Mouse (Mus musculus) left cerebral cortex, postnatal 14 days (tissue): ENCODE measurements around the gene Eln. TPM values are rescaled to one million over a fixed set of nuclear protein-coding genes. Genes with fewer than 3 reads are reported as not detected.

Experiments
- DNase-seq, 2 experiments: peaks; one replicate each; pipeline ENCODE4 v3.0.0; 2021 to 2022; ENCODE audit warnings: low spot score in 2 of 2, mixed read lengths in 1 of 2
- intact Hi-C: fragments of 180-260 bp; cut with DNase I; formaldehyde crosslinking; loops from one replicate; pipeline ENCODE4 v1.15.1; 2025
- total RNA-seq, 2 experiments: library from RNA; stranded (reverse); gene quantifications; 2 replicates each; pipeline ENCODE4 v1.2.3; 2021

Eln gene
- total RNA-seq, 2 experiments from 2014 or later = 59.0 to 80.6 TPM

DNA sequence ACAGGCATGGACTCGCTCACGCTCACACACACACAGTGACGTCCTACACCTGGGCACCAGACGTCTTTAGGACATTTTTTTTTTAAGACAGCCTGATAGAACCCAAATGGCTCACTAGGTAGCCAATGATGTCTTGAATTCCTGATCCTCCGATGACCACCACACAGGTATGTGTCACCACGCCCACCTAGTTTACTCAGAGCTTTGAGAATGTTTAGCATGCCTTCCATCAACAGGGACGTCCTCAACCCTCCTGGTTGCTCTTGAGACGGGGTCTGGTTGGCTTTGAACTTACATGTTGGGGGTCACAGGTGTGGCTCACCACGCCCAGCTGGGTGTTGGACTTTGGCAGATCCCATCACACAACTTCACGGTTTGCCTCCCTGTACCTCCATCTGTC lies 922 bp downstream of the Eln start:
- intact Hi-C loops = no loop called here
- DNase-seq = no peak

DNA sequence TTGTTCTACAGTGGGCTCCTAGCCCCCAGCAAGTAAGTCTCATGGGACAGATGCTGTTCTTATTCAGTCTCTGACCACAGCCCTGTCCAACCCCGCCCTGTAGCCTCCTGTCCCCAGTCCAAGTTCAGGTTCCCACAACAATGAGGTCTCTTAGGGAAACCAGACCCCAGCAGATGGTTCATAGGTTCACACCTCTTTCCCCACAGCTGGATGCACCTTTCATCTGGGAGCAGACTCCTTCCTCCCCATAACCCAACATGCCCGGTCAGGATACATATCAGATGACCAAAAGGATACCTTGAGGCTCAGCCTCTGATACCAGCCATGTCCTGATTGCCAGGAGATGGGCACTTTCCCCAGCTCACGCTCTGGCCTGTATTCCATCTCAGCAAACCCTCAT lies 1.3 kb downstream of the Eln start:
- no peak for DNase-seq
- intact Hi-C loops = no loop called here

DNA sequence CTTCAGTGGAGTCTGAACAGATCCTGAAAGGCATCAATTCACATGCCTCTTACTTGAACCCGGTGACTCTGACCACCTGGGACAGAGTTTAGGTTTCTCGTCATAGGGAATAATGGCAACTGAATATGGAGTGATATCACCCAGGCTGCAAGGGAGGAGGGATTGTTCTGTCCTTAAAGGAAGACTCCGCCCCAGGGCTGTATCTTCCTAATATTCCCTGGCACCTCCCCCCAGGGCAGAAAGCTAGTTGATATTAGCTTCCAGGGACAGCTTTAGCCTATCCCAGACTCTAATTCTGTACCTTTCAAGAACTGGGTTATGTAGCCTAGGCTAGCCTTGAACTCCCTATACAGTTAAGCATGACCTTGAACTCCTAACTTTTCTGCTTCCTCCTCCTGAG lies 2.1 kb downstream of the Eln start:
- intact Hi-C loops = no loop called here
- no peak for DNase-seq

DNA sequence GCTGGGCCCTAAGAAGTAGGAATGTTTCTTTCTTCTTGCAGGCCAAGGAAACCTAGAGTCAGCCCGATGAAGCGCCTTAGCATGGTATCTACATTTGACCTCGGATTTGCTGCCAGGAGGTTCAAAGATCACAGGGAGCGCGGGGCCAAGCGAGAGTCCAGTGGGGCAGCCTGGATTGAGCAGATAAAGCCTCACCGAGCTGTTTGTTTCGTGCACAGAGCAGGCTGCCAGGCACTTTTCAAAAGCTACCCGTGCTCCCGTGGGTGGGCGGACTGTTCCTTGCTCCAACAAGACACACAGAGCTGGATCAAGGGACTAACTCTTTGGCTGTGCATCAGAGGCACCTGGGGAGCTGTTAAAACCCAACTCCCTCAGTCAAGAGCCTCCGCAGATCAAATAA lies 3.1 kb downstream of the Eln start:
- no peak for DNase-seq
- intact Hi-C loops = no loop called here

DNA sequence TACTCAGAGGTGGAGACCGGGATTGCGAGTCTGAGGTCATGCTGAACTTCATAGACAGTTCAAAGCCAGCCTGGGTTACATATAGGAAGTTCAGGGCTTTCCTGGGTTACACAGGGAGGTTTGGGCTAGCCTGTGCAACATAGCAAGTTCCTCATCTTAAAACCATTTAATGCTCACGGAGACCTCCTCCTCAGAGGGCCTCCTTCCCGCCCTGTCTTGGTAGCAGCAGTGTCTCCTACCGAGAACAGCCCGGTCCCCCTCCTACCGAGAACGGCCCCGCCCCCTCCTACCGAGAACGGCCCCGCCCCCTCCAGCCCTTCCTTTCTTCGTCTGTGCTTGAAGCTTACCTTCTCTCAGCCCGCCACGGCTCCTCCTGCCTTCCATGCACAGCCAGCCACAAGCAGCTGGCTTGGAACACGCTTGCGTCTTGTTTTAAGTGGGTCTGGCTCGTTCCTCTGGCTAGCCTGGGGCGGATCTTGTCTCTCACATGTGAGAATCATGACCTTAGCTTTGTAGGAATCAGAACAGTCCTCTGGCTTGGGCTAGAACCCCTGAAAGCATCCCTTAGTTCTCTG lies 4.8 kb downstream of the Eln start:
- no peak for DNase-seq
- intact Hi-C loops = no loop called here

DNA sequence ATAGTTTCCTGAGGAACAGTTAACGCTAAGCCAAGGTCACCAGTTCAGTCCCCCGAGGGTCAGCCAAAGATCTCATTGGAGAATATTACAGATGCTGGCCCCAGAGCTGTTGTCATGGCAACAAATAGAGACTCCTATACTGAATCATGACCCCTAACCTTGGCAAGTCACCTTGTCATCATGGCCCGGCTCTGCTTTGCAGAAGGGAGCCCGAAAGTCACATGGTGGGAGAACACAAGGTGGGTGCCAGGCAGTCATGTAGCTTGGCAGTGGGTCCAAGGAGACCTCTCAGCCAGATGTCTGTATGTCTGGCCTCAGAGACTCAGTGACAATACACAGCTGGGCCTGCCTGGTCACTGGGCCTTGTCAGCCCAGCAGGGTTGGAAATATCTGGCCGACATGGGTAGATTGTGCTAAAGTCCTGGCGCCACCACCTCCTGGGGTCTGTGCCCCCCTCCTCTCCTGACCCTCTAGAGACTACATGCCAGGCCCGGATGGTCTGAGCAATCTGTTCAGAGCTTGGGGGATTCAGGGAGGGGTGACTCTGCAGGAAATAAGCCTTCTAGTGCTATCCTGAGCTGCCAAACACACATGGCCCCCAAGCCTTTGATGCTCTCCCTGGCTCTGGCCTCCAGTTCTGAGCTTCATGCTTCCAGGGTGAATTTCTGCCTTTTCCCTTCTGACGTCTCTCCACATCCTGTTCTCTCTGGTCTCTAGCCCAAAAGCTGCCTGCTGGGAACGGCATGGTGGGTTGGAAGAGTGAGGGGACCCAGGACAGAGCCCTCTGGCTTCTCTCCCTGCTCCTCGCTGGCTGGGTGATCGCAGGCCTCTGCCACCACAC lies 6.4 kb downstream of the Eln start:
- intact Hi-C loops = no loop called here
- no peak for DNase-seq

DNA sequence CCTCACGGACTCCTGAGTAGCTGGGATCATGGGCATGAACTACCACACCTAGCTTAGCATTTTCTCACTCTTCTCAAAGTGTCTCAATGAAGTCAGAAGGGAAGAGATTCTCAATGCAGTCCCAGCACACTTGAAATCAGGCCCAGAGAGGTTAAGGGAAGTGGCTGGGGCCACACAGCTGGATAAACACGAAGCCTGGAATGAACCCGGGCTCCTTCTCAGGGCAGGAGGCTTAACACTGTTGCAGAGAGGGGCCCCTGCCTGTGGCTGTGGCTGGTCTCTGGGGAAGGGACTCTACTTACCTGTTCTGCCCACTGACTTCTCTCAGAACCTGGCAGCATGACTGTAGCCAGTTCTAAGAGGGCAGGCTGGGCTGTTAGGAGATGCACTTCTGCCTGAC lies 7.2 kb downstream of the Eln start:
- intact Hi-C loops = no loop called here
- no peak for DNase-seq

DNA sequence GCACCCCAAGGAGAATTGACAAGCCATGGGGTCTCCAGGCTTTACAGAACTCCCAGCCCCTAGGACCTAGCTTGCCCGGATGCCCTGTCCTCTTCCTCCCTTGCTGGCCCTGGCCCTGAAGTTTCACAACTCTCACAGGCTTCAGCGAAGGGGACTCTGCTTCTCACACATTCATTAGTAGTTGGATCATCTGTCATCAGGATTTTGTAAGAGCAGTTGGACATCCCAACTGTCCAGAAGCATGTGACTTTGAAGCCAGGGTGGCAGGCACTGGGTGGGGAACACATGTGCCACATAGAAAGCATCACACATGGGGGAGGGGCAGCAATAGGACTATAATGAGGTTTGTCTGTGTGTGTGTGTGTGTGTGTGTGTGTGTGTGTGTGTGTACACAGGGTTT lies 12.2 kb downstream of the Eln start:
- no peak for DNase-seq
- intact Hi-C loops = no loop called here

DNA sequence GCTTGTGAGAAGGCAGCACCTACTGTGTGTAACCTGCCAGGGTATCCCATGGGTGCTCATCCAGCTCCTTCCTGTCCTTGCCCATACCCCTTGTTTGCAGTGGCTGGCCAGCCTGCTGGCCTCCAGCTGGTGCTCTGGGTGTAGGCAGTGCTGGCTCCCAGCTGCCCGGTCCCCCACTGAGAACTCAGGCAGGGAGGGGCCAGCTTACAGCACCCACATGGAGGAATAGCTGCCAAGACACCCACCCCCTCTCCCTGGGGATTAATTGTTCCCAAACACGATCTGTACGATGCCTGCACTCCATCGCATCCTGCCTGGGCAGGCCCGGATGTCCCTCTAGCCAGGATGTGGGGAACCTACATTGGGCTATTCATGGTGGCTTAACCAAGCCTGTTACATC lies 13.1 kb downstream of the Eln start:
- DNase-seq = peak in 1 of 2 experiments; percentile 17
- intact Hi-C loops = no loop called here

DNA sequence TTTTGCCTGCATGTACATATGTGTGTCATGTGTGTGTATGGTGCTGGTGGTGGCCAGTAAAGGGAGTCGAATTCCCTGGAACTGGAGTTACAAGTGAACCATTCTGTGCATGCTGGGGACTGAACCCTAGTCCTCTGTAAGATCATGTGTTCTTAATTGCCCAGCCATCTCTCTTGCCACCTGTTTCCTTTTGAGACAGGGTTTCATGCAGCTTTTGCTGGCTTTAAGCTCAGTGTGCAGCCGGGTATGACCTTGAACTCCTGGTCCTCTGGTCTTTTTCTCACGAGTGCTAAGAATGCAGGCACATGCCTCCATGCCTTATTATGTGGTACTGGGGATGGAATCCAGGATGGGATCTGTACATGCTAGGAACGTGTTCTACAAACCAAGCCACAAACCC lies 13.9 kb downstream of the Eln start:
- no peak for DNase-seq
- intact Hi-C loops = no loop called here

DNA sequence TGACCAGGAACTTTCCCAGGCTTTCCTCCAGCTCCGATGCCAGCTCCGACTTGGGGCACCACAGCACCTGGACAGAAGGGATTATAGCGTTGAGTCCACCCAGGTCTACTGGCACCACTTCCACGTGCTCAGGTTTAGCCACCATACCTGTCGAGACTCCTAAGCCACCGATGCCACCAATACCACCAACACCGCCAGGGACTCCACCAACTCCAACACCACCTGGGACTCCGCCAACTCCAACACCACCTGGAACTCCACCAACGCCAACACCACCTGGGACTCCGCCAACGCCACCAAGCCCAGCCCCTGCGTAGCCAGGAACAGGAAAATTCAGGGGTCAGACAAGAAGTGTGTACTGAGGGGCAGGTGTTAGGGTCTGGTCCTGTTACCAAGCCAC lies 18.0 kb downstream of the Eln start:
- intact Hi-C loops = no loop called here
- DNase-seq = no peak

DNA sequence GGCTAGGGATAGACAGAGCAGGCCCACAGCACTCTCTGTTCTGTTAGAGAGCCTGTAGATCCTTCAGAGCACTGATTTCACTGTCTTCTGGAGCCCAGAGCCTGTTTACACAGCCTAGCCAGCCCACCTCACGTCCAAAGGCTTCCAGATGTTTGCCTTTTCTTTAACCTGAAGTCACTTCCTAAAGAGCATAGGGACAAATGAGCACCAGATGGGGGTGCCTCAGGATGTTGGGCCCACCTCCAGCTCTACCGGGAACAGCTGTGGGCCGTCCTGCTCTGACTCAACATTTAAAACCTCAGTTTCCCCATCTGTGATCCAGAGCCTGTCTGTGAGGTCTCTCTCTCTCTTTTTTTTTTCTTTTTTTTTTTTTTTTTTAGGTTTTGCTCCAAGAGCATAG lies 18.6 kb downstream of the Eln start:
- no peak for DNase-seq
- intact Hi-C loops = no loop called here

DNA sequence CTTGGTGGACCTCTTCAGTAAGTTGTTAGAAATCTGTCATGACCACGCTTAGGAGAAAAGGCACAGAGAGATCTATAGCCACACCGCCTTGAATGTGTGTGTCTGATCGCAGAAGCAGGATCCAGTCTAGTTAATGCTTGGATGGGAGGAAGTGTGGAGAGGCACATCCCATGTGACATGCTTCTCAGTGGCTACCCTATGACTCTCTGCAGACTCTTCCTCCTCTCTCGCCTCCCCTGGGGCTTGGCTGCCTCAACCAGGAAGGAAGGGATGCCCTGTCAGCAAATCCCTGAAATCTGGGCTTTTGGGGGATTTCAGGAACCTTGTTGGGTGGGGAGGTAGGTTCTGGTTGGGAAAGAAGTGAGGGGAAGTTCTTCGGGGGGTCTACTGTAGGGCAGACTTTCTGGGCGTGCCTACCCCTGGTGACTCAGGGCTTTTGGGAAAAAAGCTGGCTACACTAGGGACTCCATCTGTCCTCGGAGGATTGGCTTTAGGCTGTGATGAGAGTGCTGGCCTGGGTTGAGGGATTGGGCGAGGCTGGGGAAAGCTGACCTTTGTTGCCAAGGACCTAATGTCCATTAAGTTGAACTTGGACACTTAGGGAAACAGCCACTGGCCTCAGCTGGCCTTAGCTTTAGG lies 20.0 kb downstream of the Eln start:
- no peak for DNase-seq
- intact Hi-C loops = no loop called here

DNA sequence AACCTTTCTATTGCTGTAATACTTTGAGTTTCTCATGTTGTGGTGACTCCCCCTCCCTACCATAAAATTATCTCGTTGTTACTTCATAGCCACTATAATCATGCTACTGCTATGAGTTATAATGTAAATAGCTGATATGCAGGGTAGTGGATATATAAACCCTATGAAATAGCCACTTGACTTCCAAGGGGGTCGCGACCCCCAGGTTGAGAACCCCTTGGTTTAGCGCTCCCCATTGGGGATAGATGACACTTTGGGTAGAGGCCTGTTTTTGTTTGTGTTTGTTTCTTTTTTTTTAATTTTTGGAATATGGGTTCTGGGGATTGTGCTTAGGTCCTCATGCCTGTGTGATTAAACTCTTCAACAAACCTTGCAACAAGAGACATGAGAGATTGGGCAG lies 21.8 kb downstream of the Eln start:
- intact Hi-C loops = no loop called here
- no peak for DNase-seq

DNA sequence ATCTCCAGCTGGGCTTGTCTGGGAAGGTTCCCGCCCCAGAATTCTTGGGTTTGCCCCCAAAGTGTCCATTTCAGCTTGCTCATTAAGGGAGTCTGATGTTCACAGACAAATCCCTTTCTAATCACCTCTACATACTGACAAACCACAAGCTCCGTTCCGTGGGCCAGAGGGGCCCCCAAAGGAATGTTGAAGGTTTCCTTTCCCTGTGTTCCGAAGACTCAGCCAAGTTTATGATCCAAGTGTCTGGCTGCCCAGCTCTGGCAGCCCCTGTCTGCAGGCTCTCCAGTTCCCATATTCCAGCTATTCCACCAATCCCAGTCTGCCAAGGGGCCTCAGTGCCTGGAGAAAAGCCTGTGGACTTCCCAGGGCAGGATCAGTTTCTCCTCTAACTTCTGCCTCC lies 27.1 kb downstream of the Eln start:
- DNase-seq = no peak
- intact Hi-C loops = no loop called here

DNA sequence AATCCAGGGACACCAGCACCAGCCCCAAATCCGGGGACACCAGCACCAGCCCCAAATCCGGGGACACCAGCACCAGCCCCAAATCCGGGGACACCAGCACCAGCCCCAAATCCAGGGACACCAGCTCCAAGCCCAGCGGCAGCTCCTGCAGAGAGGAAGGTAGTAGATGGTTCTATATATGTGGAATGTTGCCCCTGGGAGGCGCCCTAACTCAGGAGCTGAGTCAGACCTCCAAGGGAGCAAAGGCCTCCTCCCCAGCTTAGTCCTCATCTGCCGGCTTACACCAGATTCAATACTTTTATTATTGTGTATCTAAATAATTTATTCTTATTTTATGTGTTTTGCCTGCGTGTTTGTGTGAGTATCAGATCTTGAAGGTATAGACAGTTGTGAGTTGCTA lies 36.0 kb downstream of the Eln start:
- DNase-seq = no peak
- intact Hi-C loops = no loop called here

DNA sequence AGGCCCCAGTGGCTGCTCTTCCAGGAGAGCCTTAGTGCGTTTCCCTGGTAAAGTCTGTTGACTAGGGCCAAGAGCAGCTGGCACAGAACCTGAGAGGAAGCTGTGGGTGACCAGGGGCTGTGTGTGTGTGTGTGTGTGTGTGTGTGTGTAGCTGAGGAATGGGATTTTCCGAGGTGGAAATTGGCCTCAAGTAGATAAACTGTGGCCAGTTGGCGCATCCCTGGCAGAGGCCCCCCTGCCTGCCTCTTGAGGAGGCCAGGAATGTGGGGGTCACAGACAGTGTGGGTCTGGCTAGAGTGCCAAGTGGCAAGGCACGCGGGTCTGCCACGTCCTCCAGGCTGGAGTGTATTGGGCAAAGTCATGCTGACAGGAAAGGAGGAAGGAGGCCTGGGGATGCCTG lies 37.8 kb downstream of the Eln start:
- DNase-seq = no peak
- intact Hi-C loops = no loop called here

DNA sequence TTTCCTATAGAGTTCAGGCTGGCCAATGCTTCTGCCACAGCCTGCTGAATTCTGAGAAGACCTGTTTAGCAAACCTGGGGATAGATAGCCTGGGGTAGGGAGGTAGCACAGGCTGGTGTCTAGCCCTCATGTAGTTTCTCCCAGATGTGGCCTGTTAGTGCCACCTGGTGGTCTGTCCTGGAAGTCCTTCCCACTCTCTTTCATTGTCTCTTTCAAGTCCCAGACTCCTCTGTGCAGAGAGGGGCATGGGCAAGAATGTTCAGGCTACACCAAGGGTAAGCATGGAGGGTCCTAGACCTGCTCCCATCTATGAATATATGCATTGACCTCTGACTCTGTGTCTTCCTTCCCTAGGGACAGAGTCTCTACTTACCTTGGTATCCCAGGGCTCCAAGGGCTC lies 43.0 kb downstream of the Eln start:
- peak; percentile 34 to 77 for DNase-seq
- intact Hi-C loops = loop anchor here (5.0 kb wide), 1 partner anchor 212 kb away; no protein-coding TSS in a partner anchor

DNA sequence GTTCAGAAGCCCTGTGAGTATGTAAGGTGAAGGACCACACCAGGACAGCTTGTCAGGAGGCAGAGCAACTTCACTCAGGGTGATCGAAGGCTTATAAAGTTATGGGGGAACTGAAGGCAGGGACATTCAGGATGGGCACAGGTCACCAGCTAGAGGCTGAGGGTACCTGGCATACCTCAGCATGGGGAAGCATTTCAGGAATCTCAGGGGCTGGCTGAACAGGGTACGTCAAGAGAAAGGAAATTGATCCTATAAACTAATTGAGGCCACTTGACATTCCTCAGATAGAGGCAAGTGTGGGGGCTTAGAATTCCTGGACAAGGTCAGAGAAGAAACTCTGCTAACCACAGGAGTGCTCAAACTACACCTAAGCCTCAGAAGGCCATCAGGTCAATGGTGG lies 51.6 kb downstream of the Eln start:
- intact Hi-C loops = no loop called here
- DNase-seq = no peak

DNA sequence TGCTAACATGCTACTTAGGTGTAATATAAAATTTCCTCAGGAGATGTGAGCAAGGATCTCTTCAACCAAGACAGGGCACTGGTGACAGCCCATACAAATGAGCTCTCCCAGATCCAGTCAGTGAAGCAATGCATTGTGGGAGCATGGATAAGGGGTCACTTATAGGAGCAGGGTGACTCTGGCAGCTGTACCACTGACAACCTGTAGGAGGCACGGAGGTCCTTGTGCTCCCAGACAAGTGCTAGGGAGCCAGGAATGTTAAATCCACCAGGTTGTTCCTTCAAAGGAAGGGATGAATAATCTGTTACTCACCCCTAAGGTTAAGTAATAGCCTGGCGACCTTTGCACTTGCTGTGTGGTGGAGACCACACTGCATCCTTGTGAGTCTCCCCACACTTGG lies 52.0 kb downstream of the Eln start:
- no peak for DNase-seq
- intact Hi-C loops = no loop called here

DNA sequence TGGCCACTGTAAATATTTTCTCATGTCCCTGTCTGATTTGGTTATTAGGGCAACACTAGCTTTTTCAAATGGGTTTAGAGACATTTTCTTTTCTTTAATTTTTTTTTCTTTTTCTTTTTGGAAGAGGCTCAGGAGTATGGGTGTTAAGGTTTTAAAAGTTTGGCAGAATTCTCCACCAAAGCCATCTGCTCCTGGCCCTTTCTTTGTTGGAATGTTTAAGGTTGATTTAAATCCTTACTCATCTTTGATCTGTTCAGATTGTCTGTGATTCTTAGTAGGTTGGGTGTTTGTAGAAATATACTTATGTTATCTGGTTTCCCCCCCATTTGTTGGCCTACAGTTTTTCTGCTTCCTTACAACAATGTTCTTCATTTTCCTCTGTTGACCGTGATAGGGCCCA lies 54.4 kb downstream of the Eln start:
- intact Hi-C loops = loop anchor here (5.0 kb wide), 1 partner anchor 65 kb away; no protein-coding TSS in a partner anchor
- DNase-seq = no peak
